Mouse (Mus musculus) intestine, embryonic 16.5 days (tissue): ENCODE results near the gene Fam19a1. TPM values are rescaled to one million over a fixed set of nuclear protein-coding genes. Genes with fewer than 3 reads are reported as not detected.

Experiments
- ATAC-seq: fragments of 200-750 bp; cut with Nextera tagmentation; 2 replicates; pipeline ENCODE4 v1.8.0; 2017; ENCODE audit warnings: moderate TSS enrichment, moderate library complexity
- H3K27ac ChIP-seq: fragments of 300-500 bp; sonication (generic); 2 replicates; pipeline ENCODE4 v1.5.1; 2014; ENCODE audit warnings: mild to moderate bottlenecking, low read length
- H3K27me3 ChIP-seq: fragments of 300-500 bp; sonication (generic); replicated peaks from 2 replicates; pipeline ENCODE4 v1.6.1; 2014; ENCODE audit warnings: low read length, control low read depth, mixed read lengths; ENCODE audit not compliant: control insufficient read depth, insufficient read depth
- H3K36me3 ChIP-seq: fragments of 300-500 bp; sonication (generic); 2 replicates; pipeline ENCODE4 v1.6.1; 2014; ENCODE audit warnings: low read length, control low read depth; ENCODE audit not compliant: control insufficient read depth, insufficient read depth
- H3K4me1 ChIP-seq: fragments of 300-500 bp; sonication (generic); 2 replicates; pipeline ENCODE4 v1.6.1; 2014; ENCODE audit warnings: low read length, control low read depth, mixed read lengths; ENCODE audit not compliant: control insufficient read depth, insufficient read depth
- H3K4me2 ChIP-seq: fragments of 300-500 bp; sonication (generic); 2 replicates; pipeline ENCODE4 v1.6.1; 2014; ENCODE audit warnings: low read depth, low read length, control low read depth
- H3K4me3 ChIP-seq: fragments of 300-500 bp; sonication (generic); 2 replicates; pipeline ENCODE4 v1.5.1; 2014; ENCODE audit warnings: mild to moderate bottlenecking, low read length
- H3K9ac ChIP-seq: fragments of 300-500 bp; sonication (generic); 2 replicates; pipeline ENCODE4 v1.6.1; 2014; ENCODE audit warnings: low read depth, low read length
- H3K9me3 ChIP-seq: fragments of 300-500 bp; sonication (generic); 2 replicates; pipeline ENCODE4 v1.6.1; 2016; ENCODE audit warnings: low read length, control low read depth; ENCODE audit not compliant: control insufficient read depth
- WGBS: fragments of 180-500 bp; shearing (Covaris S2); extraction: QIAGEN DNeasy Blood & Tissue Kit; methylation state at CpG from one replicate; pipeline ENCODE4 v1.1.7; 2014; 5-methylcytosine and 5-hydroxymethylcytosine counted together
- polyA plus RNA-seq: library from polyadenylated mRNA; unstranded; fragments of >200 nt; fragmentation: Nextera tagmentation; extraction: Ambion mirVana; gene quantifications from 2 replicates; pipeline ENCODE4 v1.2.1, GENCODE M21; 2015

Fam19a1 gene
- polyA plus RNA-seq, 1 experiment from 2014 or later = 4.8 TPM

GRCm38 (mm10) chr6:96283731-96284130 is 170.8 kb downstream of the Fam19a1 start:
- whole genome bisulfite sequencing = 88% methylated on average over 4 of the region's 4 CpGs
- Histone ChIP-seq H3K36me3 (no peaks in the 10 kb centered on the region), H3K9ac (no peak overlapping the region), H3K9me3 (no peaks in the 10 kb centered on the region), H3K27ac (no peak overlapping the region), H3K4me3 (no peak overlapping the region), H3K4me1 (no peaks in the 10 kb centered on the region), H3K4me2 (no peak overlapping the region), H3K27me3 (no peaks in the 10 kb centered on the region)
- no peak for ATAC-seq

GRCm38 (mm10) chr6:96284590-96284989 is 171.6 kb downstream of the Fam19a1 start:
- 83% methylated on average over 4 of the region's 4 CpGs for WGBS
- H3K9ac ChIP-seq = no peak overlapping the region
- H3K27me3 ChIP-seq = no peaks in the 10 kb centered on the region
- H3K4me2 ChIP-seq = no peak overlapping the region
- H3K4me3 ChIP-seq = no peak overlapping the region
- H3K36me3 ChIP-seq = no peaks in the 10 kb centered on the region
- H3K9me3 ChIP-seq = no peaks in the 10 kb centered on the region
- no peak overlapping the region for H3K27ac ChIP-seq
- no peak for ATAC-seq
- H3K4me1 ChIP-seq = no peaks in the 10 kb centered on the region

- WGBS = 47% methylated on average over 4 of the region's 4 CpGs
- ATAC-seq = no peak
- Histone ChIP-seq H3K9me3 (no peaks in the 10 kb centered on the region), H3K27me3 (no peaks in the 10 kb centered on the region), H3K36me3 (no peaks in the 10 kb centered on the region), H3K4me3 (no peak overlapping the region), H3K27ac (no peak overlapping the region), H3K4me1 (no peaks in the 10 kb centered on the region), H3K9ac (no peak overlapping the region), H3K4me2 (no peak overlapping the region)
These were observed 173.3 kb downstream of the Fam19a1 start for GRCm38 (mm10) chr6:96286276-96286675.

- Histone ChIP-seq H3K4me1 (no peaks in the 10 kb centered on the region), H3K9ac (no peak overlapping the region), H3K9me3 (no peaks in the 10 kb centered on the region), H3K36me3 (no peaks in the 10 kb centered on the region), H3K4me2 (no peak overlapping the region), H3K27me3 (no peaks in the 10 kb centered on the region), H3K4me3 (no peak overlapping the region), H3K27ac (no peak overlapping the region)
- WGBS = 66% methylated on average over 2 of the region's 2 CpGs
- no peak for ATAC-seq
These were observed 174.4 kb downstream of the Fam19a1 start for GRCm38 (mm10) chr6:96287377-96287776.

- H3K27ac ChIP-seq = no peak overlapping the region
- H3K9ac ChIP-seq = no peak overlapping the region
- no peak for ATAC-seq
- no peaks in the 10 kb centered on the region for H3K36me3 ChIP-seq
- H3K4me2 ChIP-seq = no peak overlapping the region
- H3K9me3 ChIP-seq = no peaks in the 10 kb centered on the region
- H3K4me3 ChIP-seq = no peak overlapping the region
- H3K4me1 ChIP-seq = no peaks in the 10 kb centered on the region
- H3K27me3 ChIP-seq = no peaks in the 10 kb centered on the region
- WGBS = 30% methylated on average over 4 of the region's 4 CpGs
These were observed 176.7 kb downstream of the Fam19a1 start for GRCm38 (mm10) chr6:96289672-96290071.

- ATAC-seq = no peak
- no peak overlapping the region for H3K4me2 ChIP-seq
- H3K27me3 ChIP-seq = no peaks in the 10 kb centered on the region
- H3K36me3 ChIP-seq = no peaks in the 10 kb centered on the region
- 89% methylated on average over 2 of the region's 2 CpGs for WGBS
- no peaks in the 10 kb centered on the region for H3K4me1 ChIP-seq
- no peak overlapping the region for H3K27ac ChIP-seq
- no peak overlapping the region for H3K9ac ChIP-seq
- H3K4me3 ChIP-seq = no peak overlapping the region
- H3K9me3 ChIP-seq = no peaks in the 10 kb centered on the region
These were observed 234.5 kb downstream of the Fam19a1 start for GRCm38 (mm10) chr6:96347491-96347890.

GRCm38 (mm10) chr6:96349446-96350025 is 236.6 kb downstream of the Fam19a1 start:
- H3K4me1 ChIP-seq = no peaks in the 10 kb centered on the region
- no peak overlapping the region for H3K27ac ChIP-seq
- 84% methylated on average over 7 of the region's 7 CpGs for WGBS
- ATAC-seq = no peak
- H3K4me2 ChIP-seq = no peak overlapping the region
- H3K9ac ChIP-seq = no peak overlapping the region
- no peak overlapping the region for H3K4me3 ChIP-seq
- H3K9me3 ChIP-seq = no peaks in the 10 kb centered on the region
- H3K36me3 ChIP-seq = no peaks in the 10 kb centered on the region
- no peaks in the 10 kb centered on the region for H3K27me3 ChIP-seq

GRCm38 (mm10) chr6:96369544-96369943 is 256.6 kb downstream of the Fam19a1 start:
- WGBS = 80% methylated on average over 3 of the region's 3 CpGs
- Histone ChIP-seq H3K36me3 (no peaks in the 10 kb centered on the region), H3K4me2 (no peak overlapping the region), H3K9me3 (no peaks in the 10 kb centered on the region), H3K4me1 (no peaks in the 10 kb centered on the region), H3K4me3 (no peak overlapping the region), H3K27ac (no peak overlapping the region), H3K27me3 (no peaks in the 10 kb centered on the region), H3K9ac (no peak overlapping the region)
- no peak for ATAC-seq

- Histone ChIP-seq H3K4me1 (no peaks in the 10 kb centered on the region), H3K27me3 (no peaks in the 10 kb centered on the region), H3K4me2 (no peak overlapping the region), H3K9me3 (no peaks in the 10 kb centered on the region), H3K4me3 (no peak overlapping the region), H3K27ac (no peak overlapping the region), H3K36me3 (no peaks in the 10 kb centered on the region), H3K9ac (no peak overlapping the region)
- ATAC-seq = no peak
- 93% methylated on average over 6 of the region's 6 CpGs for WGBS
These were observed 259.9 kb downstream of the Fam19a1 start for GRCm38 (mm10) chr6:96372848-96373247.

GRCm38 (mm10) chr6:96373274-96373673 is 260.3 kb downstream of the Fam19a1 start:
- no peaks in the 10 kb centered on the region for H3K9me3 ChIP-seq
- no peak overlapping the region for H3K4me2 ChIP-seq
- H3K9ac ChIP-seq = no peak overlapping the region
- no peaks in the 10 kb centered on the region for H3K4me1 ChIP-seq
- H3K36me3 ChIP-seq = no peaks in the 10 kb centered on the region
- 72% methylated on average over 2 of the region's 2 CpGs for WGBS
- no peak for ATAC-seq
- H3K27me3 ChIP-seq = no peaks in the 10 kb centered on the region
- H3K4me3 ChIP-seq = no peak overlapping the region
- no peak overlapping the region for H3K27ac ChIP-seq
